Mouse (Mus musculus): Measurements from ENCODE around the gene Lsg1. TPM values are rescaled to one million over a fixed set of nuclear protein-coding genes. Genes with fewer than 3 reads are reported as not detected.

Lsg1 gene
- polyA plus RNA-seq, 1 experiment, result 11.5 TPM

DNA sequence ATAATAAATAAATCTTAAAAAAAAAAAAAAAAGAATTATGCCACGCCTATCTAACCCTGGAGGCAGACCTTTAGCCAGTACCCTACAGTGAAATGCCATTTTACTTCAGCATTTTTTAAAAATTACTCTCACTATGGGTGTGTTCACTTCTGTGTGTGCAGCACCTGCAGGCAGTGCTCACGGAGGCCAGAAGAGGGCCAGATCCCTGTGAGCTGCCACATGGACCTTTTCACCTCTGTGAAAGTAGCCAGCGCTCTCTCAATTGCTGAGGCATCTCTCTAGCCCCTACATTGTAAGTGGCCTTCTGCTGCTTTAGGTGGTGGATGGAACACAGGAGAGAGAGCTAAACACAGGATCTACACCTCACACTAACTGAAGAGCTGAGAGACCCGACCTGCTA, 17.2 kb downstream of the Lsg1 start:
- no peak for TF ChIP-seq CTCF (IDR thresholded peaks at IDR 0.05; ENCODE audit: insufficient read depth, low read length)
- TF ChIP-seq POLR2A (IDR thresholded peaks at IDR 0.05; ENCODE audit: borderline replicate concordance, extremely low read depth, low read depth, low read length), result no peak
- WGBS, result 95% methylated on average over 4 of the region's 4 CpGs
- Histone ChIP-seq H3K4me1 (ENCODE audit: control insufficient read depth, insufficient read depth, low read length) (no peaks in the 10 kb centered on the region), H3K4me3 (replicated peaks; ENCODE audit: extremely low read depth, low read depth, low read length) (no peak overlapping the region)
- no peak for DNase-seq

- H3K4me3 ChIP-seq (replicated peaks; ENCODE audit: extremely low read depth, low read depth, low read length), result no peak overlapping the region
- no peak for DNase-seq
- TF ChIP-seq CTCF (IDR thresholded peaks at IDR 0.05; ENCODE audit: insufficient read depth, low read length), result no peak
- no peaks in the 10 kb centered on the region for H3K4me1 ChIP-seq (ENCODE audit: control insufficient read depth, insufficient read depth, low read length)
- 91% methylated on average over 6 of the region's 6 CpGs for WGBS
Measured at GRCm38 (mm10) chr16:30565631-30566030, 21.8 kb downstream of the Lsg1 start.

GRCm38 (mm10) chr16:30560601-30561000, 26.8 kb downstream of the Lsg1 start:
- no peak for DNase-seq
- H3K4me3 ChIP-seq (replicated peaks; ENCODE audit: extremely low read depth, low read depth, low read length), result no peak overlapping the region
- WGBS, result 93% methylated on average over 4 of the region's 4 CpGs
- H3K4me1 ChIP-seq (ENCODE audit: control insufficient read depth, insufficient read depth, low read length), result no peaks in the 10 kb centered on the region; the same call in 1 of the 2 replicates
- no peak for TF ChIP-seq POLR2A (IDR thresholded peaks at IDR 0.05; ENCODE audit: borderline replicate concordance, extremely low read depth, low read depth, low read length)

- H3K4me1 ChIP-seq (ENCODE audit: control insufficient read depth, insufficient read depth, low read length), result no peaks in the 10 kb centered on the region; the same call in 1 of the 2 replicates
- no peak for TF ChIP-seq CTCF (IDR thresholded peaks at IDR 0.05; ENCODE audit: insufficient read depth, low read length)
- TF ChIP-seq POLR2A (IDR thresholded peaks at IDR 0.05; ENCODE audit: borderline replicate concordance, extremely low read depth, low read depth, low read length), result no peak
- 64% methylated on average over 5 of the region's 5 CpGs for WGBS
- no peak for DNase-seq
- H3K4me3 ChIP-seq (replicated peaks; ENCODE audit: extremely low read depth, low read depth, low read length), result no peak overlapping the region
Measured at GRCm38 (mm10) chr16:30559312-30559992, 27.9 kb downstream of the Lsg1 start.

DNA sequence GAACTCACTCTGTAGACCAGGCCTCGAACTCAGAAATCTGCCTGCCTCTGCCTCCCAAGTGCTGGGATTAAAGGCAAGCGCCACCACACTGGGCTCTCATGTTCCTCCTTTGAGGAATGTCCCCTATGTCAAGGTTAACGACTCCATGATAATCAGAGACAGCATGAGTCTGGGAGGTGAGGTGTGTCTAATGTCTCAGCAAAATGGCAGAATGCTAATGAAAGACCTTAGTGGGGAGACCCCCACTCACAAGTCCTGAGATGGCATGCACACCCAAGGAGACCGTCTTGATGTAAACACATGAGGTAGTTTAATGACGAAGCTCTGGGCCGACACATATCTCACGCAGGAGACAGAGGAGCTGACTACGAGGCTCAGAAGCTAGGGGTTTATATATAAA, 33.3 kb downstream of the Lsg1 start:
- 96% methylated on average over 8 of the region's 8 CpGs for WGBS
- no peak overlapping the region for H3K4me3 ChIP-seq (replicated peaks; ENCODE audit: extremely low read depth, low read depth, low read length)
- TF ChIP-seq POLR2A (IDR thresholded peaks at IDR 0.05; ENCODE audit: borderline replicate concordance, extremely low read depth, low read depth, low read length) (no peak), CTCF (IDR thresholded peaks at IDR 0.05; ENCODE audit: insufficient read depth, low read length) (no peak)

GRCm38 (mm10) chr16:30552621-30553338, 34.6 kb downstream of the Lsg1 start:
- H3K4me3 ChIP-seq (replicated peaks; ENCODE audit: extremely low read depth, low read depth, low read length), result no peak overlapping the region
- 12% methylated on average over 11 of the region's 11 CpGs for WGBS
- peak; percentile 89 for DNase-seq
- peaks cover 11% of the 10 kb centered on the region for H3K4me1 ChIP-seq (ENCODE audit: control insufficient read depth, insufficient read depth, low read length)
- TF ChIP-seq CTCF (IDR thresholded peaks at IDR 0.05; ENCODE audit: insufficient read depth, low read length) (no peak), POLR2A (IDR thresholded peaks at IDR 0.05; ENCODE audit: borderline replicate concordance, extremely low read depth, low read depth, low read length) (0 out of 2 replicates have a peak, but pooled peaks have one; percentile 16)

More for the DNA sequence above, 33.3 kb downstream of the Lsg1 start:
- DNase-seq, result no peak
- peaks cover 11% of the 10 kb centered on the region for H3K4me1 ChIP-seq (ENCODE audit: control insufficient read depth, insufficient read depth, low read length)

DNA sequence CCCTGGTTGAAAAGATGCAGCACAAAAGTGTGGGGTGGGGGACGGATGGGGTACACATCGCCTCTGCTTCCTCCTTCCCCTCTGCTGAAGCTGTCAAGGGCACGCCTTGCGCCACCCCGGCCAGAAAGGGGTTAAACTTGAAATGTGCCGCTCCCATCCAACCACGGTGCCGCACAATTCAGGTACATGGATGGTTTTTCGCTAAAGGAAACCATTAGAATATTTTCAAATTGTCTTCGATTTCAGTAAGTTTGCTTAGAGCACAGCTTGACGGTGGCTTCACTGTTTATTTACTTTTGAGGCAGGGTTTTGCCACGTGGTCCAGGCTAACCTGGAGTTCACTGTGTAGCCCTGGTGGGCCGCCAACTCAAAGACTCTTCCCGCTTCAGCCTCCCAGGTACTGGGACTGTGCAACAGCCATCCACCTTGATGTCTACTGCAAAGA, 36.6 kb downstream of the Lsg1 start, which contains the start of gene Tmem44:
Tmem44 (minus strand) TSS at position 95 of the 445 bp plus-strand sequence.
- Histone ChIP-seq H3K4me3 (replicated peaks; ENCODE audit: extremely low read depth, low read depth, low read length) (peak within 1 kb of the TSS; percentile 71), H3K4me1 (ENCODE audit: control insufficient read depth, insufficient read depth, low read length) (peaks cover 11% of the 10 kb centered on the region)
- no peak for TF ChIP-seq POLR2A (IDR thresholded peaks at IDR 0.05; ENCODE audit: borderline replicate concordance, extremely low read depth, low read depth, low read length)
- no peak for TF ChIP-seq CTCF (IDR thresholded peaks at IDR 0.05; ENCODE audit: insufficient read depth, low read length)
- peak; percentile 26 for DNase-seq
- 4% methylated on average over 14 of the region's 14 CpGs for WGBS

DNA sequence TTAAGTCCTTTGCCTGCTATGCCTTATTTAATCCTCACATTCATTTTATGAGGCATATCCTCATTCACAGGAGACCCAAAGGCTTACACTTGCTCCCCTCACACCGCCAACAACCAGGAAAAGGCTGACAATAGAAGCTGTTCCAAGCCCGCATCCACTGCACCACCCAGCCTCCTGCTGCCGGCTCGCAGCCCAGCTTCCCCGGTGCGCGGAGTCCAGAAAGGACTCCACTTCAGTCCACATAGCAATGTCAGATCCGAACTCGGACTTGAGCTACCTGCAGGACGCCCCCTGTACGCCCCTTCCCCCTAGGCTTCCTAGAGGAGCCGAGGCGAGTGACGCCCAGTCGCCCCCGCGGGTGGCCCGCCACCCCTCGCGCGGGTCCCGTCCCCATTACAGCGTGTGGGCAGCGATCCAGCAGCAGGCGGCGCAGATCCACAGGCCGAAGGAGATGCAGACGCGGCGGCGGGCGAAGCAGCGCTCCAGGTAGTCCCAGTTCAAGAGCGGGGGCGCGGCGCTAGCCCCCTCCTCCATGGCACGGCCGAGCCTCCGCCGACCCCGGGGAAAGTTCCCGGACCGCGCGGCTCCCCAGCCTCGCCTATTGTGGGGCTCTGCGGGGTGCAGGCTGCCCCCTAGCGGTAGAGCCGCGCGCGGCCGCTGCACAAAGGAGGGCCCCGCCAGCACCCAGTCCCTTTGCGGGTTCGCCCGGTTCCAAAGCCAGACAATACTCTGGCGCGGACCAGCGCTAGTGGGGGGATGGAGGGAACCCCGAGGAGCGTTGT, 37.2 kb downstream of the Lsg1 start:
- WGBS, result under 1% methylated on average over 63 of the region's 63 CpGs
- peak; percentile 28; the same call in 1 of the 2 replicates for TF ChIP-seq CTCF (IDR thresholded peaks at IDR 0.05; ENCODE audit: insufficient read depth, low read length)
- peak; percentile 31; the same call in 1 of the 2 replicates for TF ChIP-seq POLR2A (IDR thresholded peaks at IDR 0.05; ENCODE audit: borderline replicate concordance, extremely low read depth, low read depth, low read length)
- H3K4me3 ChIP-seq (replicated peaks; ENCODE audit: extremely low read depth, low read depth, low read length), result peak overlapping the region; percentile 71
- DNase-seq, result peak; percentile 83
- peaks cover 11% of the 10 kb centered on the region for H3K4me1 ChIP-seq (ENCODE audit: control insufficient read depth, insufficient read depth, low read length)

- TF ChIP-seq CTCF (IDR thresholded peaks at IDR 0.05; ENCODE audit: insufficient read depth, low read length) (no peak), POLR2A (IDR thresholded peaks at IDR 0.05; ENCODE audit: borderline replicate concordance, extremely low read depth, low read depth, low read length) (no peak)
- no peak for DNase-seq
- Histone ChIP-seq H3K4me3 (replicated peaks; ENCODE audit: extremely low read depth, low read depth, low read length) (peak overlapping the region; percentile 30), H3K4me1 (ENCODE audit: control insufficient read depth, insufficient read depth, low read length) (peaks cover 11% of the 10 kb centered on the region)
- 73% methylated on average over 7 of the region's 7 CpGs for WGBS
Measured at GRCm38 (mm10) chr16:30549516-30549915, 37.9 kb downstream of the Lsg1 start.

All from lung, adult 2 months (tissue).